Comparison of ENCODE assay signal across 7 mouse cellular contexts in the genomic region with DNA sequence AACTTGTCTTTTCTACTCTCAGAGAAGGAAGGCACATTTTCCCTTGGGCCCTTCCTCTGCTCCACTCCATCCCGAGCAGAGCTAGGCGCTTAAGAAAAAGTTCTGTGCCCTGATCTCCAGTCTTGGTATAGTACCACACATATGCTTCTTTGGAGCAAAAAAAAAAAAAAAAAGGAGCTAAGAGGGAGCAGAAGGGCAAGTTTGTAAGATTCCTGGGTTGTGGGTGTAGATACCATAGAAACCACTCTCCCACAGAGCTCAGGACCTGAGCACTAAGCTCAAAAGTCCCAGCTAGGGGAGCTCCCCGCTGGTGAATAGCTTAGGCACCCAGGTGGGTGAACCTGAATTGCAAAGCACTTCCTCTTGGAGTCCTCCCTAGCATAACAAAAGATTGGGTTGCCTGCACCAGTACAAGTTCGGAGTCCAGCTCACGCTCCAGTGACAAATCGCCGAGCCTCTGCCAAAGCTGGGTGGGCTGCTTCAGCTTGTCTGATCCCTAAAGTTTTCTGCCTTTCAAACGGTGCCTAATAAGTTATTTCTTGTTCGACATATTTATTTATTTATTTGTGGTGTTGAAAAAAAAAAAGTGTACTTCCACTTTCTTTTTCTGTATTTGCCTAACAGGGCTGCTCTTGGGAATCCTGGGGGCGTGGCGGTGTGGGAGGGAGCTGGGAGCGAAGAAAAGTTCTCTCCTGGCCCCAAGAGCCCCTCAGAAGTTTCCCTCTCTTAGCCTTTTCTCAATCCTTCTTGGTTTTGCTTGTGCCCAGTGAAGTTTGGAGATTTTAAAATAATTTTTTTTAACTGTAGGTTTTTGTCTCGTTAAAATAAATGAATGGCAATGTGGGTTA. TPM values are rescaled to one million over a fixed set of nuclear protein-coding genes. Genes with fewer than 3 reads are reported as not detected.
DNase-seq lines count a peak whose midpoint lies in the region; ATAC-seq and TF ChIP-seq lines count a peak whose summit lies in the region.

No protein-coding gene starts in this region.

- peak overlapping the region; percentile 51; a peak in 2 of 4 replicates for H3K4me3 ChIP-seq in ES-E14 (ENCODE audit: insufficient read depth in 1 of 2, low read depth in 1 of 2, low read length in 2 of 2, poor library complexity in 1 of 2, severe bottlenecking in 1 of 2)
- peak overlapping the region; percentile 61 for H3K4me3 ChIP-seq in forebrain, postnatal 0 days (ENCODE audit: low read depth, low read length)

- no peaks in the 10 kb centered on the region for H3K9me3 ChIP-seq in ES-E14 (ENCODE audit: control insufficient read depth, insufficient read depth, low read depth, low read length)
- no peaks in the 10 kb centered on the region for H3K9me3 ChIP-seq in forebrain, postnatal 0 days (ENCODE audit: low read length)

- no peak overlapping the region for H3K9ac ChIP-seq in ES-E14 (ENCODE audit: insufficient read depth, low read depth, low read length, poor library complexity, severe bottlenecking)
- H3K9ac ChIP-seq in forebrain, postnatal 0 days = peak overlapping the region; percentile 66; the same call in 1 of the 2 replicates

- no peaks in the 10 kb centered on the region for H3K36me3 ChIP-seq in ES-E14 (ENCODE audit: control insufficient read depth, insufficient read depth, low read length, poor library complexity, severe bottlenecking)
- H3K36me3 ChIP-seq in forebrain, postnatal 0 days (ENCODE audit: insufficient read depth) = no peaks in the 10 kb centered on the region

- peaks cover 0 to 10% of the 10 kb centered on the region in 2 experiments; a peak in 1 of 4 replicates for H3K4me1 ChIP-seq in ES-E14 (ENCODE audit: control insufficient read depth in 2 of 2, insufficient read depth in 2 of 2, low read length in 2 of 2, poor library complexity in 1 of 2)
- H3K4me1 ChIP-seq in forebrain, postnatal 0 days (ENCODE audit: insufficient read depth) = peaks cover 9% of the 10 kb centered on the region; the same call in 1 of the 2 replicates

- no peak overlapping the region for H3K27ac ChIP-seq in ES-E14 (ENCODE audit: insufficient read depth, low read depth, low read length, poor library complexity, severe bottlenecking)
- H3K27ac ChIP-seq in forebrain, postnatal 0 days (ENCODE audit: low read depth, low read length) = no peak overlapping the region

- H3K27me3 ChIP-seq in forebrain, postnatal 0 days (ENCODE audit: insufficient read depth, low read length) = peaks cover 7% of the 10 kb centered on the region; the same call in 1 of the 2 replicates

- no peak for TF ChIP-seq CTCF in forebrain, postnatal 0 days (IDR thresholded peaks at IDR 0.05; ENCODE audit: low read depth)

- no peak for ATAC-seq in forebrain, postnatal 0 days
- no peak for ATAC-seq in activated CD4-positive, CD25-positive, alpha-beta regulatory T cell, adult 4 months

- 8% methylated on average over 13 of the region's 13 CpGs for whole genome bisulfite sequencing in forebrain, postnatal 0 days

- DNase-seq in 416B (ENCODE audit: low read depth) (peak; percentile 60), ES-E14 (ENCODE audit: low read depth, low spot score) (no peak)
- peak; percentile 18 for DNase-seq in forebrain, postnatal 0 days
- peak; percentile 28 to 43 for DNase-seq in kidney, postnatal 25 days
- DNase-seq in neural tube, embryonic 10.5 days (ENCODE audit: extremely low spot score, low spot score) = peak; percentile 43
- DNase-seq in thymus, postnatal 14 days = no peak

- peak overlapping the region; percentile 93 for H3K4me2 ChIP-seq in forebrain, postnatal 0 days (ENCODE audit: low read depth)

- in situ Hi-C loops in ES-E14 (cut with MboI; ENCODE audit: low sequenced_read_pairs in 2 of 2, unreplicated experiment in 2 of 2) = loop anchor here in 1 of 2 experiments (10.0 to 25.0 kb wide), 2 partner anchors 670 to 1527 kb away; a partner anchor contains a TSS

TF ChIP-seq in ES-E14, 5 proteins besides CTCF, POLR2A, EP300 and RAD21:
- no peak for TF ChIP-seq HCFC1 (IDR thresholded peaks at IDR 0.05; ENCODE audit: borderline replicate concordance, insufficient read depth, low read length)
- TF ChIP-seq CHD2 (IDR thresholded peaks at IDR 0.05; ENCODE audit: low read depth, low read length) = no peak
- no peak for TF ChIP-seq MAFK (IDR thresholded peaks at IDR 0.05; ENCODE audit: insufficient read depth, low read depth, low read length)
- peak; percentile 71; the same call in 1 of the 2 replicates for TF ChIP-seq ZNF384 (IDR thresholded peaks at IDR 0.05; ENCODE audit: low read depth, low read length)
- TF ChIP-seq ZC3H11A (IDR thresholded peaks at IDR 0.05; ENCODE audit: borderline replicate concordance, low read depth, low read length) = no peak
TF ChIP-seq in ES-E14: peak in this region for 1.

RNA-seq across cellular contexts. Expression of a gene that starts 2.9 kb away (rescaled TPM):
- not detected in 2 replicates for total RNA-seq in ES-E14 (2012; rRNA removed)
- 32.3 and 37.6 TPM in 2 replicates for total RNA-seq in forebrain, postnatal 0 days (2014; rRNA removed)
- 15.2 and 17.4 TPM in 2 replicates for polyA plus RNA-seq in forebrain, postnatal 0 days (2015; fragmentation: Nextera tagmentation; extraction: Ambion mirVana)
- polyA plus RNA-seq in activated CD4-positive, CD25-positive, alpha-beta regulatory T cell, adult 4 months (2017; shearing (Covaris generic)) = not detected

RNA-seq across cellular contexts. Expression of a gene that starts 54.6 kb away (rescaled TPM):
- 0.18 TPM in 1 of 2 replicates, not detected in the other for total RNA-seq in ES-E14 (2012; rRNA removed)
- total RNA-seq in forebrain, postnatal 0 days (2014; rRNA removed) = 6.4 and 6.5 TPM in 2 replicates
- polyA plus RNA-seq in forebrain, postnatal 0 days (2015; fragmentation: Nextera tagmentation; extraction: Ambion mirVana) = 6.0 and 6.5 TPM in 2 replicates
- polyA plus RNA-seq in activated CD4-positive, CD25-positive, alpha-beta regulatory T cell, adult 4 months (2017; shearing (Covaris generic)) = not detected

Comparison
In these comparisons a context has a peak if more than half of its experiments do, and no peak if none do; other contexts are left out.
1. DNase-seq: peak in 416B (single experiment), forebrain, postnatal 0 days (single experiment), kidney, postnatal 25 days (2 of 2) and neural tube, embryonic 10.5 days (single experiment); none in ES-E14 (single experiment) and thymus, postnatal 14 days (single experiment).
2. RNA of a gene that starts 2.9 kb away (total RNA-seq): 32.3 to 37.6 TPM in forebrain, postnatal 0 days; not detected in ES-E14; every median in the first group is over 10 times any median in the second.